Mouse (Mus musculus) liver, embryonic 11.5 days (tissue): ENCODE measurements at regions not wholly inside any gene's neighbourhood (a gene's known extent, or its start where the extent isn't known, plus 50 kb on each side); places are given as distances from the start of the nearest gene placed in this dataset.

ENCODE experiments used
- ATAC-seq: fragments of 200-750 bp; cut with Nextera tagmentation; replicated peaks from 2 replicates; pipeline ENCODE4 v1.8.0; 2017; ENCODE audit warnings: moderate number of reproducible peaks, mild to moderate bottlenecking, moderate TSS enrichment, moderate library complexity; ENCODE audit not compliant: low FRiP score
- DNase-seq: peaks from one replicate; pipeline ENCODE4 v3.0.0-alpha.2; 2017; ENCODE audit warnings: low spot score
- H3K27ac ChIP-seq: fragments of 300-500 bp; sonication (generic); 2 replicates; pipeline ENCODE4 v1.5.1; 2014; ENCODE audit warnings: mild to moderate bottlenecking, low read depth, low read length, control low read depth
- H3K27me3 ChIP-seq: fragments of 300-500 bp; sonication (generic); replicated peaks from 2 replicates; pipeline ENCODE4 v1.6.1; 2014; ENCODE audit warnings: low read length, mixed read lengths; ENCODE audit not compliant: control insufficient read depth, insufficient read depth
- H3K36me3 ChIP-seq: fragments of 300-500 bp; sonication (generic); 2 replicates; pipeline ENCODE4 v1.6.1; 2014; ENCODE audit warnings: mild to moderate bottlenecking, low read length, moderate library complexity, mixed read lengths; ENCODE audit not compliant: control insufficient read depth, insufficient read depth
- H3K4me1 ChIP-seq: fragments of 300-500 bp; sonication (generic); replicated peaks from 2 replicates; pipeline ENCODE4 v1.6.1; 2014; ENCODE audit warnings: low read length, mixed read lengths; ENCODE audit not compliant: control insufficient read depth, insufficient read depth
- H3K4me2 ChIP-seq: fragments of 300-500 bp; sonication (generic); 2 replicates; pipeline ENCODE4 v1.6.1; 2014; ENCODE audit warnings: mild to moderate bottlenecking, control low read depth, moderate library complexity
- H3K4me3 ChIP-seq: fragments of 300-500 bp; sonication (generic); 2 replicates; pipeline ENCODE4 v1.5.1; 2014; ENCODE audit warnings: low read depth, low read length, control low read depth
- H3K9ac ChIP-seq: fragments of 300-500 bp; sonication (generic); 2 replicates; pipeline ENCODE4 v1.6.1; 2014; ENCODE audit warnings: low read depth, low read length, control low read depth
- H3K9me3 ChIP-seq: fragments of 300-500 bp; sonication (generic); 2 replicates; pipeline ENCODE4 v1.6.1; 2016; ENCODE audit warnings: low read length, inconsistent platforms, mixed read lengths; ENCODE audit not compliant: control insufficient read depth
- WGBS: fragments of 180-500 bp; shearing (Covaris S2); extraction: QIAGEN DNeasy Blood & Tissue Kit; methylation state at CpG from one replicate; pipeline ENCODE4 v1.1.7; 2014; 5-methylcytosine and 5-hydroxymethylcytosine counted together

DNA sequence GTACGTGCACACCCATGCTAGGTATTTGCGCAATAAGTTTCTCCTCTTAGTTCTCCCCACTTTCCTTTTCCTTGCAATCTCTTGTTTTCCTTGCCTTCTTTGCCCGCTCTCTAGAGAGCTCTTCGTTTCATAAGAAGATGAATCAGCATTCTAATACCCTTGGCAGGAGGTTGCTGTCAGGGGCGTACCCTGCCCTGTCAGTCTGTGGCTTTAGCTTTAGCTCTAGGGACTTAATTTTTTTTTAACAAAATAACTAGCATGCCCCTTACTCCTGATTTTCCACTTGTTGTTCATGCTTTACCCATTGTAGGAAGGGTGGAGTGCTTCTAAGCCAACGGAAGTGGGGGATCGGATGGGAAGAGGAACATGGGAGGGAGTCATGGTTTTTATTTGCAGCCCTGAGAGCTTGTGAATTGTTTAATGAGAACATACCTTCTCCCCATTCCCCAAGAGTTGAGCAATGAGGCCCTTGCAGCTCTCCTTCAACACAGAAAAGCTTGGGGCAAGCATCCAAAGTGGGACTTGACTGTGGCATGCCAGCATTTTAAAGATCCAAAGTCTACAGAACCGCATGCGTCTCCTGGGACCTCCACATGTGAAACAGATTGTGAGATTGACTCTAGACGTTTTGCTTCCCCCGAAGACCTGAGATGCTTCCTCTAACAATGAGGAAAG lies 221.0 kb upstream of the Usp24 start:
- H3K4me1 ChIP-seq: 0 out of 2 replicates have a peak, but pooled peaks cover 6% of the 10 kb centered on the region
- no peaks in the 10 kb centered on the region for H3K27me3 ChIP-seq
- no peak for DNase-seq
- no peak overlapping the region for H3K4me3 ChIP-seq
- H3K9me3 ChIP-seq: no peaks in the 10 kb centered on the region
- H3K27ac ChIP-seq: no peak overlapping the region
- H3K4me2 ChIP-seq: no peak overlapping the region
- H3K9ac ChIP-seq: no peak overlapping the region
- H3K36me3 ChIP-seq: no peaks in the 10 kb centered on the region
- whole genome bisulfite sequencing: 73% methylated on average over 11 of the region's 11 CpGs
- no peak for ATAC-seq

DNA sequence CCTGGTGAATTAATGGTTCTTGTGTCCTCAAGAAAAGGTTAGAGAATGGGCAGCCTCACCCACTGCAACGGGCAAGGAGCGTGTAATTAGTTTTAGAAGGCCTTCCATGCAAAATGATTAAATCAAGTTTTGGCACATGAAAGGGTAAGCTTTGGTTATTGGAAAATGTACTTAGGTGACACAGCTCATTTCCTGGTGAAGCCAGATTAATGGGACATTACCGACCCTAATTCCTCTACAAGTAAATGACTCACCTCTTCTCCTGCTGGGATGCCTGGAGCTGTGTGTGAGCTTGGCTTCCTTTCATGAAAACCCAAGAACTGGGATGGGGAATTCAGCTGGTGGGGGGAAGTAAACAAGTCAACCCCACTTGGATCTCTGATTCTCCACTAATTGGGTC lies 219.9 kb upstream of the Usp24 start:
- WGBS: 72% methylated on average over 3 of the region's 3 CpGs
- Histone ChIP-seq H3K4me1 (0 out of 2 replicates have a peak, but pooled peaks cover 6% of the 10 kb centered on the region), H3K27ac (no peak overlapping the region), H3K9ac (no peak overlapping the region), H3K9me3 (no peaks in the 10 kb centered on the region), H3K36me3 (no peaks in the 10 kb centered on the region), H3K4me2 (no peak overlapping the region), H3K27me3 (no peaks in the 10 kb centered on the region), H3K4me3 (no peak overlapping the region)
- DNase-seq (no peak), ATAC-seq (no peak)

DNA sequence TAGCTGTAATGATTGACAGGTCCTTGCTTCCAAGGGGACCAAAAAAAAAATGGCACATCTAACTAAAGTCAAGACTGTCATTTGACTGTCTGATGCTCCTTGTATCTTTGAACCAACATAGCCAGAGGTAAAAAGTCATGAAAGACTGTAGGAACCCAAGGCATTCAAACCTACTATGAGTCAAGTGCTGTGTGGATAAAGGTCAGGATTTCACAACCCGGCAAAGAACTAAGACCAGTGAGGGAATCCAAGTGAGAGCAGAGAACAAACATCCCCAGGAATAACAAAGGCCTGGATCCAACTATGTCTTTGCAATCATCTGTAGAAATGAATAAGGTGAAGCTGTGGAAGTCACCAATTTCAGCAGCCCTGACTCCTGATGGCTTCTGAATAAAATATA lies 218.2 kb upstream of the Usp24 start:
- Histone ChIP-seq H3K4me2 (no peak overlapping the region), H3K27me3 (no peaks in the 10 kb centered on the region), H3K4me3 (no peak overlapping the region), H3K27ac (no peak overlapping the region), H3K4me1 (no peaks in the 10 kb centered on the region), H3K36me3 (no peaks in the 10 kb centered on the region), H3K9ac (no peak overlapping the region), H3K9me3 (no peaks in the 10 kb centered on the region)
- ATAC-seq (no peak), DNase-seq (no peak)
- WGBS: 92% methylated on average over 1 of the region's 1 CpGs

DNA sequence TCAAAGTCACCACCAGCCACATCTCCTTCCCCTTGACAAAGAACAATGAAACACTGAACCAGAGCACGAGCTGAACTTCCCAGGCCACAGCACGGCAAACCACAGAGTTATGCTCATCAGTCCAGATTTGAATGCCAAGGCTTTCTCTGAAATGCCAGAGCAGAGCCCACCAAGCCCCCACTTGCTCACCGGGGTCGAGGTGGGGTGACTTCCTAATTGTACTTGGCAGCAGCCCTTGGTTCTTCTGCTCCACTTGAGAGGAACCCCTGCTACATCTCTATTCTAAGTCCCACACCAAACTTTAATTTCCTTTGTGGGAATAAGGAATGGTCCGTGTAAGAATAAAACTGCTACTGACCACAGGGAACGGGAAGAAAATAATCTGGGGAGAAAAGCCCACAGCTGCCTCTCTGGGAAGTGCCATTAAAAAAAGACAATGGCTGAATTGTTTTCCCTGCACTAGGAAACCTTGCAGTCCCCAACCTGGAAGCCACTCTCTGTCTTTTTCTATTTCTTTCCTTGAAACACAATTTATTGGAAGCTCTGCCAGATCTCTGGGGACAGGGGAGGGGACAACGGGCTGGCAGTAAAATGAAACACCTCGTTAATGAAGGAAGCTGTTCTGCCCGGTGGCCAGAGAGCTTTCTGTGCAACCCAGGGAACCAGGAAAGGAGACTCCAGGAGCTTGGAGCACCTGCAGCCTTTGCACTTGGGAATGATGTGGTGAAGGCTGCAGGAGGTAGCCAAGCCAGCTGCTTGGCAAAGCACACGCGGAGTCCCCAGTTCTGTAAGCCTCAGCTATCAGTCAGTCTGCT lies 215.6 kb upstream of the Usp24 start:
- no peaks in the 10 kb centered on the region; the same call in 1 of the 2 replicates for H3K27me3 ChIP-seq
- WGBS: 67% methylated on average over 11 of the region's 11 CpGs
- no peaks in the 10 kb centered on the region for H3K4me1 ChIP-seq
- no peak overlapping the region for H3K27ac ChIP-seq
- ATAC-seq: no peak
- no peak overlapping the region for H3K4me2 ChIP-seq
- no peak overlapping the region for H3K4me3 ChIP-seq
- H3K9me3 ChIP-seq: no peaks in the 10 kb centered on the region
- DNase-seq: no peak
- H3K9ac ChIP-seq: no peak overlapping the region
- H3K36me3 ChIP-seq: no peaks in the 10 kb centered on the region

DNA sequence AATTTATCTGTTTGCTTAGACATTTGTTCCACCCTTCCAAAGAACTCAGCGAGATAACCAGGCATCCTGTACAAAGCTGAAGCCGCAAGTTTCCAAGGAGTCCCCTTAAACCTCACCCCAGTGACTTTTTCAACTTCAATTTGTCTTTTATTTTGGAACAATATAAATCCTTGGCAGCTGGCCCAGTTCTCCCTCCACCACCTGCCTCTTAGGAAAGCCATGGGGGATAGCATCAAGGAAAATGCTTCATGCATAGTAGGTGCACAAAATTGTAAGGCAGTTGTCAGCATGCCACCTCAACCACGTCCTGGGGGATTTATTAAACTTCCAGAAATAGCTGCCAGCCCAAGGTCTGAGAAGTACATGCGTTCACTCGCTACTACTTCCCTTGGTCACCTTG lies 214.1 kb upstream of the Usp24 start:
- Histone ChIP-seq H3K27ac (no peak overlapping the region), H3K4me2 (no peak overlapping the region), H3K27me3 (no peaks in the 10 kb centered on the region; the same call in 1 of the 2 replicates), H3K4me3 (no peak overlapping the region), H3K9me3 (no peaks in the 10 kb centered on the region), H3K9ac (no peak overlapping the region), H3K4me1 (no peaks in the 10 kb centered on the region), H3K36me3 (no peaks in the 10 kb centered on the region)
- 54% methylated on average over 5 of the region's 5 CpGs for WGBS
- DNase-seq (no peak), ATAC-seq (no peak)

DNA sequence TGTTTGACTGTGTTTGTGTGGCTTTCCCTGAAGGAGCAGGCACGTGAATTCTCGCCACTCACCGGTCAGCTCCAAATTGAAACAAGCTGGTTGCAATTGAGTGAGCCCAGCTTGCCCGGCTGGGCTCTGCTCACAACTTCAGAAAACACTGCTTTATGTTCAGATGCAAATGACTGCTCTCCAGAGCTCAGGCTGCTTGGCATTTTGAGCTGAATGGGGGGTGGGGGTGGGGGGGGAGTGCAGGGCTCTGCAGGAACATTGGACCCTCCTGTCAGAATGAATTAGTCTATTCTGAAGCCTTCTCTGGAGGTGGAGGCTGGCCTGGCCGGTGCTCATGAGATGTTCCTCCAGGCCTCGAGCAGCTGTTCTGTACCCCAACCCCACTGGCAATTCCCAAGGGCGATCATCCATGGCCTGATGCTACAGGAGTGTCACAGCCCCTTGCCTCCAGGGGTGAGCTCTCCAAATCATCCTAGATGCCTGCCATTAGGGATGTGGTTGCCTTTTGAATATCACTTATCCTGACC lies 213.5 kb upstream of the Usp24 start:
- ATAC-seq (no peak), DNase-seq (no peak)
- Histone ChIP-seq H3K36me3 (no peaks in the 10 kb centered on the region), H3K9me3 (no peaks in the 10 kb centered on the region), H3K4me1 (no peaks in the 10 kb centered on the region), H3K4me2 (no peak overlapping the region), H3K4me3 (no peak overlapping the region), H3K9ac (no peak overlapping the region), H3K27ac (no peak overlapping the region), H3K27me3 (no peaks in the 10 kb centered on the region; the same call in 1 of the 2 replicates)
- WGBS: 60% methylated on average over 7 of the region's 7 CpGs

DNA sequence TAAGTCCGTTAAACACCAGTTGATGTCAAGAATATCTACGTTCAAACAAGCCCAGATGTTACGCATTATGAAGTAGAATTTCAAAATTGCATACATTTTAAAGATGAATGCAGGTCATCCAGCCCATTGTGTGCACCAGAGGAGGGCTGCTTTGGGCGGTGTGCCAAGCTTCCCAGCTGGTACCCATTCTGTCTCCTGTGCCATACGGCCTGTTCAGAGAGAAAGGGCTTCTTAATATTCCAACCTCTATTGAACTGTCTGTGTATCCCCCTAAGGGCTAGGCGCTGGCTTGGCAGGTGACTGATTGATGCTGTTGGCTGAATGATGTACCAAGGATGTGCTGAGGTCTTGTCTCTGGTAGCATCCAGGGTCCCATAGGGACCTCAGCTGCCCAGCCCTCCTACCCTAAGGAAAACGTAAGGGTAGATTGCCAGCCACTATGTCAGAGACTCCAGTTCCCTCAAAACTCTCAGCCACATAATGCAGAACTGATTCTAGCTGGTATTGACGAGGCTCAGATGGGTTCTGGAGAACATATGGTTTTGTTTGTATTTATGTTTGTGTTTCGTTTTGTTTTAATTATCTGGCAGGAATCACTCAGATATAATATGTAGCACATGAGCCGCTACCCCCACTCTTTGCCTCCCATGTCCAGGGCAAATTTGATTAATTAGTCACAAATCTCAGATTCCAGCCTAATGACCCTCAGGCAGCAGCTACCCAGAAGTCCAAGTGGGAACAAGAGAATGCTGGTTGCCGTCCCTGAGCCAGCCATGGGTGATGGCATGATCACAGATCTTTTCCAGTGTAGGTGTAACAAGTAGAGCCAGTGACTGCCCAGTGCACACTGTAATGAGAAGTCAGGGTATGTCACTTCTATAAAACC lies 212.0 kb upstream of the Usp24 start:
- H3K9me3 ChIP-seq: no peaks in the 10 kb centered on the region
- no peak overlapping the region for H3K4me2 ChIP-seq
- H3K9ac ChIP-seq: no peak overlapping the region
- no peaks in the 10 kb centered on the region for H3K36me3 ChIP-seq
- no peak overlapping the region for H3K4me3 ChIP-seq
- no peaks in the 10 kb centered on the region; the same call in 1 of the 2 replicates for H3K27me3 ChIP-seq
- no peaks in the 10 kb centered on the region for H3K4me1 ChIP-seq
- ATAC-seq: no peak
- H3K27ac ChIP-seq: no peak overlapping the region
- 79% methylated on average over 11 of the region's 11 CpGs for WGBS
- no peak for DNase-seq

DNA sequence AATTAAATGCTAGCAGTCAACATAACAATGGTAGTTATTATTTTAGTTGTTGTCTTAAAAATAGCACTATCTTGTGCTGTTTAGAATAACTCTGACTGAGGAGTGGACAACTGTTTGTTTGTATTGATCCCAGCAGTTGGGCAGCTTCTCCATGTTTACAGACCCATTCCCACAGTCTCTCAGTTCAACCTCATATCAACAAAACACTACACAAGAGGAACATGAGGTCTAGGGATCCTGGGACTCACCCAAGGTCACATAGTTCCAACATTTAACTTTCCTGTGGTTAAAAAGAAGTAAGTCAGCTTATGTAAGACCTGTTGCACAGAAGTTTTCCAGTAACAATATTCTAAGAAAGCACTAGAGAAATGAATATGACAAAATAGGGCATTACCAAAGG lies 203.0 kb upstream of the Usp24 start:
- Histone ChIP-seq H3K4me1 (no peaks in the 10 kb centered on the region), H3K36me3 (no peaks in the 10 kb centered on the region), H3K9ac (no peak overlapping the region), H3K4me3 (no peak overlapping the region), H3K27me3 (no peaks in the 10 kb centered on the region), H3K9me3 (no peaks in the 10 kb centered on the region), H3K27ac (no peak overlapping the region), H3K4me2 (no peak overlapping the region)
- ATAC-seq (no peak), DNase-seq (no peak)
